Comparison of ENCODE assay signal across 10 mouse cellular contexts in genomic region chrX:99820790-99821395, GRCm38 (mm10). TPM values are rescaled to one million over a fixed set of nuclear protein-coding genes. Genes with fewer than 3 reads are reported as not detected.
DNase-seq lines count a peak whose midpoint lies in the region; ATAC-seq and TF ChIP-seq lines count a peak whose summit lies in the region.
"Had no signal": no experiment of that assay in that cellular context is flagged by ENCODE, and none has a peak within 500 bp of the region (broad histone marks: within the 10 kb centered on the region; RNA-seq: fewer than 3 reads in every experiment).

TSS of gene Tmem28 (plus strand) at chrX:99821021.

- peaks cover 54% of the 10 kb centered on the region for H3K27me3 ChIP-seq in heart, embryonic 14.5 days (ENCODE audit: control insufficient read depth, insufficient read depth, low read length)
- peaks cover 55% of the 10 kb centered on the region for H3K27me3 ChIP-seq in intestine, embryonic 16.5 days (replicated peaks; ENCODE audit: control insufficient read depth, insufficient read depth, low read length)
- H3K27me3 ChIP-seq in midbrain, embryonic 13.5 days: peaks cover 21% of the 10 kb centered on the region

- WGBS in heart, embryonic 14.5 days: 23% methylated on average over 60 of the region's 82 CpGs
- whole genome bisulfite sequencing in intestine, embryonic 16.5 days: 12% methylated on average over 53 of the region's 82 CpGs
- 31% methylated on average over 33 of the region's 82 CpGs for WGBS in midbrain, embryonic 13.5 days

- H3K9ac ChIP-seq in heart, embryonic 14.5 days (ENCODE audit: low read length): no peak within 1 kb of the TSS
- H3K9ac ChIP-seq in ES-E14 (ENCODE audit: insufficient read depth, low read depth, low read length, poor library complexity, severe bottlenecking): peak within 1 kb of the TSS; percentile 87
- no peak within 1 kb of the TSS for H3K9ac ChIP-seq in intestine, embryonic 16.5 days (ENCODE audit: low read depth, low read length)
- peak within 1 kb of the TSS; percentile 68 for H3K9ac ChIP-seq in midbrain, embryonic 13.5 days (replicated peaks)

- no peak within 1 kb of the TSS for H3K27ac ChIP-seq in heart, embryonic 14.5 days (replicated peaks in 1 of 2; ENCODE audit: control insufficient read depth in 1 of 2, insufficient read depth in 1 of 2, low read depth in 2 of 2, low read length in 2 of 2)
- H3K27ac ChIP-seq in ES-E14 (ENCODE audit: insufficient read depth, low read depth, low read length, poor library complexity, severe bottlenecking): no peak within 1 kb of the TSS
- no peak within 1 kb of the TSS for H3K27ac ChIP-seq in intestine, embryonic 16.5 days (ENCODE audit: low read length)
- peak within 1 kb of the TSS; percentile 80 for H3K27ac ChIP-seq in midbrain, embryonic 13.5 days
- H3K27ac ChIP-seq: macrophage had no signal

- in situ Hi-C loops in ES-E14 (cut with MboI; ENCODE audit: low sequenced_read_pairs in 2 of 2, unreplicated experiment in 2 of 2): no loop called here

- H3K9me3 ChIP-seq in heart, embryonic 14.5 days (ENCODE audit: control insufficient read depth, low read length): no peaks in the 10 kb centered on the region
- H3K9me3 ChIP-seq in ES-E14 (ENCODE audit: control insufficient read depth, insufficient read depth, low read depth, low read length): no peaks in the 10 kb centered on the region
- no peaks in the 10 kb centered on the region for H3K9me3 ChIP-seq in intestine, embryonic 16.5 days (ENCODE audit: control insufficient read depth, low read length)
- H3K9me3 ChIP-seq in midbrain, embryonic 13.5 days: no peaks in the 10 kb centered on the region

- intact Hi-C loops in heart, postnatal 10 days (cut with DNase I): no loop called here

- H3K4me2 ChIP-seq in heart, embryonic 14.5 days (ENCODE audit: low read length): peak within 1 kb of the TSS; percentile 70
- peak within 1 kb of the TSS; percentile 69 for H3K4me2 ChIP-seq in intestine, embryonic 16.5 days (ENCODE audit: low read depth, low read length)
- peak within 1 kb of the TSS; percentile 66 for H3K4me2 ChIP-seq in midbrain, embryonic 13.5 days (replicated peaks)

- no peaks in the 10 kb centered on the region for H3K36me3 ChIP-seq in heart, embryonic 14.5 days (ENCODE audit: control insufficient read depth, insufficient read depth, low read length)
- H3K36me3 ChIP-seq in ES-E14 (ENCODE audit: control insufficient read depth, insufficient read depth, low read length, poor library complexity, severe bottlenecking): no peaks in the 10 kb centered on the region
- H3K36me3 ChIP-seq in intestine, embryonic 16.5 days (ENCODE audit: control insufficient read depth, insufficient read depth, low read length): no peaks in the 10 kb centered on the region
- H3K36me3 ChIP-seq in midbrain, embryonic 13.5 days: no peaks in the 10 kb centered on the region

- no peaks in the 10 kb centered on the region for H3K4me1 ChIP-seq in heart, embryonic 14.5 days (ENCODE audit: control insufficient read depth in 2 of 2, insufficient read depth in 2 of 2, low read length in 2 of 2)
- H3K4me1 ChIP-seq in ES-E14 (ENCODE audit: control insufficient read depth in 2 of 2, insufficient read depth in 2 of 2, low read length in 2 of 2, poor library complexity in 1 of 2): no peaks in the 10 kb centered on the region
- H3K4me1 ChIP-seq in intestine, embryonic 16.5 days (ENCODE audit: control insufficient read depth, insufficient read depth, low read length): no peaks in the 10 kb centered on the region
- 0 out of 2 replicates have a peak, but pooled peaks cover 7% of the 10 kb centered on the region for H3K4me1 ChIP-seq in midbrain, embryonic 13.5 days (replicated peaks)

- no peak for ATAC-seq in heart, embryonic 14.5 days (ENCODE audit: insufficient number of reproducible peaks, insufficient read depth, low FRiP score, low read depth)
- peak; percentile 31; the same call in 1 of the 2 replicates for ATAC-seq in intestine, embryonic 16.5 days
- peak; percentile 40 for ATAC-seq in midbrain, embryonic 13.5 days
- ATAC-seq in CD4-positive, CD25-positive, alpha-beta regulatory T cell, adult 4 months: no peak
- ATAC-seq: Patski had no signal

- no peak for DNase-seq in heart, postnatal 10 days
- no peak for DNase-seq in ES-E14 (ENCODE audit: low read depth, low spot score)
- DNase-seq in cerebellum, postnatal 25 days: peak; percentile 57 to 61
- no peak for DNase-seq in frontal cortex, postnatal 14 days (ENCODE audit: low spot score in 2 of 2)

- peak within 1 kb of the TSS; percentile 40 to 45 for H3K4me3 ChIP-seq in heart, embryonic 14.5 days (ENCODE audit: control insufficient read depth in 1 of 2, insufficient read depth in 1 of 2, low read depth in 1 of 2, low read length in 2 of 2)
- peak within 1 kb of the TSS; percentile 81 to 88 for H3K4me3 ChIP-seq in ES-E14 (ENCODE audit: insufficient read depth in 1 of 2, low read depth in 1 of 2, low read length in 2 of 2, poor library complexity in 1 of 2, severe bottlenecking in 1 of 2)
- peak within 1 kb of the TSS; percentile 52 for H3K4me3 ChIP-seq in intestine, embryonic 16.5 days (ENCODE audit: low read length)
- peak within 1 kb of the TSS; percentile 63 for H3K4me3 ChIP-seq in midbrain, embryonic 13.5 days (replicated peaks)

TF ChIP-seq in ES-E14, 5 proteins besides CTCF, POLR2A, EP300 and RAD21:
- TF ChIP-seq MAFK (IDR thresholded peaks at IDR 0.05; ENCODE audit: insufficient read depth, low read depth, low read length) (no peak), ZC3H11A (IDR thresholded peaks at IDR 0.05; ENCODE audit: borderline replicate concordance, low read depth, low read length) (no peak), CHD2 (IDR thresholded peaks at IDR 0.05; ENCODE audit: low read depth, low read length) (no peak), ZNF384 (IDR thresholded peaks at IDR 0.05; ENCODE audit: low read depth, low read length) (no peak), HCFC1 (IDR thresholded peaks at IDR 0.05; ENCODE audit: borderline replicate concordance, insufficient read depth, low read length) (no peak)

RNA-seq across cellular contexts. Expression of gene Tmem28, which starts in this region (rescaled TPM):
- polyA plus RNA-seq in heart, embryonic 14.5 days (2014; fragmentation: Nextera tagmentation; extraction: Ambion mirVana): 0.05 TPM in 1 of 2 replicates, not detected in the other
- total RNA-seq in heart, postnatal 10 days (2021): not detected
- total RNA-seq in ES-E14 (2012; rRNA removed): 1.8 and 4.9 TPM in 2 replicates
- 0.06 and 0.07 TPM in 2 replicates for polyA plus RNA-seq in intestine, embryonic 16.5 days (2015; fragmentation: Nextera tagmentation; extraction: Ambion mirVana)
- polyA plus RNA-seq in midbrain, embryonic 13.5 days (2015; fragmentation: Nextera tagmentation; extraction: Ambion mirVana): 1.4 and 1.7 TPM in 2 replicates
- not detected for polyA plus RNA-seq in CD4-positive, CD25-positive, alpha-beta regulatory T cell, adult 4 months (2017; shearing (Covaris generic))
- polyA plus RNA-seq: macrophage, Patski had no signal

Comparison
In these comparisons a context has a peak if more than half of its experiments do, and no peak if none do; other contexts are left out.
1. Peak in ATAC-seq, H3K4me3 ChIP-seq and H3K4me2 ChIP-seq in intestine, embryonic 16.5 days; RNA of the gene not detected or under 1 TPM.
2. H3K9ac ChIP-seq: peak in ES-E14 (single experiment) and midbrain, embryonic 13.5 days (single experiment); none in heart, embryonic 14.5 days (single experiment) and intestine, embryonic 16.5 days (single experiment).
3. DNase-seq: peak in cerebellum, postnatal 25 days (2 of 2); none in heart, postnatal 10 days (0 of 2), ES-E14 (single experiment) and frontal cortex, postnatal 14 days (0 of 2).
4. Peak in every context shown above with its lines, with median percentiles within 50 percentile points of each other: H3K4me2 ChIP-seq and H3K4me3 ChIP-seq.